Mouse (Mus musculus): Measurements from ENCODE around the gene Kdm2b. TPM values are rescaled to one million over a fixed set of nuclear protein-coding genes. Genes with fewer than 3 reads are reported as not detected.

The Kdm2b gene
- polyA plus RNA-seq, 1 experiment = 30.3 TPM

DNA sequence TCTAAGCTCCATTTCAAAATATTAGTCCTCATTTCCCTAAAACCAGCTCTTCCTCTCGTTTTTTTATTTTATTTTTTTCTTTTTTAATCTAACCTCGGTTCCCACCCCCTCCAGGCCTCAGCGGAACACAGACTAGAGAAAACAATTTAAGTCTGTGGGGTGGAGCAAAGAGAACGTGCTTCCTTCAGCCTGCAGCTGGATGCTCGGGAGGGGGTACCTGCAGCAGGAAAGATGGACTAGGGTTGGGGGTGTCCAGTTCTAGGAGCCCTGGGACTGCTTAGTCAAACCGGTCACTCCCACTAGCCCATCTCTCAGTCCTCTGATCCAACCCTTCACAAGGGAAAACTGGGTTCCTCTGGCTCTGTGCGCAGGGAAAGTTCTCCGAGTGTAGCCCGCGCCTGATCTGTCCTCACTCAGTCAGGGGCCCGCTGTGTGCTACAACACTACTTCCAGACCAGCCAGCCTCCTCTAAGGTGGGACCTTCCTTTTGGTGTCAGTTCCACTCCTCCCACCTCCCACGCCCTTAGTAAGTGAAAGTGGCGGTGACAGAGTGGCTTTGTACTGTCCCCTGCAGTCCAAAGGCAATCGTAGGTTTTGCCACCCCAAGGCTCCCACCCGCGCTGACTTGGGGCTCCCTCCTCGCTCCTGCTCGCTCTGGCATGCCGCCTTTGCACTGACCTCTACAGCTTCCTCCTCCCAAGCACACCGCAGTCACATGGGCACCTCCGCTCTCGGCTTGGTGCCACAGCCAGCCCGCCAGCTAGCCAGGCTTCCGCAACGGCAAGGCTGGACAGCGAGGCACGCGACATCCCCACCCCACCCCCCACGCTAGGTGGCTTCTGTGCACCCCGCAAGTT, 38.3 kb downstream of the Kdm2b start:
- TF ChIP-seq CTCF (IDR thresholded peaks at IDR 0.05; ENCODE audit: extremely low read depth, insufficient read depth, insufficient read length, insufficient replicate concordance) (no peak), POLR2A (IDR thresholded peaks at IDR 0.05; ENCODE audit: low read depth, low read length) (no peak)
- DNase-seq (ENCODE audit: low read depth in 1 of 2, low spot score in 2 of 2) = peak in 1 of 2 experiments; percentile 59
- H3K36me3 ChIP-seq (ENCODE audit: control insufficient read depth, insufficient read depth, low read length) = no peaks in the 10 kb centered on the region; the same call in 1 of the 2 replicates
- no peaks in the 10 kb centered on the region for H3K27me3 ChIP-seq (ENCODE audit: control insufficient read depth, insufficient read depth, low read length)
- peak overlapping the region; percentile 9; the same call in 1 of the 2 replicates for H3K27ac ChIP-seq (ENCODE audit: insufficient read depth, low read length)
- H3K4me1 ChIP-seq (ENCODE audit: control insufficient read depth, insufficient read depth, insufficient read length) = peaks cover 26% of the 10 kb centered on the region
- WGBS = 2% methylated on average over 30 of the region's 30 CpGs
- peak overlapping the region; percentile 47 for H3K4me3 ChIP-seq (ENCODE audit: extremely low read depth, insufficient read depth, insufficient read length)

DNA sequence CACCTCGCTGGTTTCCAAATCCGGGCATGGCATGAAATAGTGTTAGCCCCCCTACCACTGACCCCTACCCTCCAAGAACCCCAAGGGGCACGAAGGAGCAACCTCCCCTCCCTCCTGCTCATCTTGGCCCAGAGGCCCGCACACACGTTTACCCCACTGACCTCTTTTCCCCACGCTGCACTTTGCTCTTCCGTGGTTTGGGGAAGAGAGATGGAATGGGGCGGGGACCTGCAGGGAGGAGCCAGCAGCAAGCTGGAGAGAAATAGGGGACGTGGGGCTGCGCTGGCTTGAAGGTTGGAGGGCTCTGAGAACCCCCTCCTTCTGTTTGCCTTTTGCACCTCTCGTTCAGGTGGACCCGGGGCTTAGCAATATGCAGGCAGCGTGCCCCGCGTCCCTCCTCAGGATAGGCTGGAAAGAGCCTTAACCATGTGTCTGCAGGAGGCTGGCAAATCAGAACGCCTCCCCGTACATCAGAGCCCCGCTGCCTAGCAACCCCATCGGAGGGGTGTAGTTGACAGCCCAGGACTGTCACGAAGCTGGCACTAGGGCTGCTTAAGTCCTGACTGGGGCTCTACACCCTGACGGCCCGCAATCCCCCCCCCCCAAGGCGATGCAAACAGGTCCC, 39.2 kb downstream of the Kdm2b start:
- Histone ChIP-seq H3K27ac (ENCODE audit: insufficient read depth, low read length) (no peak overlapping the region), H3K4me3 (ENCODE audit: extremely low read depth, insufficient read depth, insufficient read length) (0 out of 2 replicates have a peak overlapping the region, but pooled peaks have one; percentile 16)

DNA sequence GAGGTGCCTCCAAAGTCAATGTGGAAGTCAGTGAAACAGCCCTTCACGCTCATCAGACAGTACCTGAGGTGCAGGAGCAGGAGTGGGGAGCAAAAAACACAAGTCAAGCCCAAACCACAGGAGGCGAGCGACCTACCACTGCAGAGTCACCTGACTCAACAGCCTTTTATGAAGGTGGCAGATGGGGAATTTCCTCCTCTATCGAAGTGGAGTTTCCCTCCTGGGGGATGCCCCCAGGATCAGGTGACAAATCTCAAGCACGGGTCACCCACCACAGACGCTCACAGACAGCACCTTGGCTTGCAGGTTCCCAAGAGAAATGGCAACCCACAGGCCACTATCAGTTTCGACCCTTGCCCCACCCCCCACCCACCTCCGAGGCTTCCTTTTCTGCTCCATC, 40.5 kb downstream of the Kdm2b start:
- peaks cover 2% of the 10 kb centered on the region; the same call in 1 of the 2 replicates for H3K36me3 ChIP-seq (ENCODE audit: control insufficient read depth, insufficient read depth, low read length)
- H3K27me3 ChIP-seq (ENCODE audit: control insufficient read depth, insufficient read depth, low read length) = no peaks in the 10 kb centered on the region
- WGBS = 19% methylated on average over 8 of the region's 8 CpGs
- peak; percentile 56 to 89 for DNase-seq (ENCODE audit: low read depth in 1 of 2, low spot score in 2 of 2)
- H3K4me1 ChIP-seq (ENCODE audit: control insufficient read depth, insufficient read depth, insufficient read length) = peaks cover 22% of the 10 kb centered on the region
- no peak for TF ChIP-seq CTCF (IDR thresholded peaks at IDR 0.05; ENCODE audit: extremely low read depth, insufficient read depth, insufficient read length, insufficient replicate concordance)
- H3K4me3 ChIP-seq (ENCODE audit: extremely low read depth, insufficient read depth, insufficient read length) = peak overlapping the region; percentile 9
- peak overlapping the region; percentile 46 for H3K27ac ChIP-seq (ENCODE audit: insufficient read depth, low read length)

More for the DNA sequence above, 39.2 kb downstream of the Kdm2b start:
- peaks cover 22% of the 10 kb centered on the region for H3K4me1 ChIP-seq (ENCODE audit: control insufficient read depth, insufficient read depth, insufficient read length)
- no peak for TF ChIP-seq POLR2A (IDR thresholded peaks at IDR 0.05; ENCODE audit: low read depth, low read length)
- TF ChIP-seq CTCF (IDR thresholded peaks at IDR 0.05; ENCODE audit: extremely low read depth, insufficient read depth, insufficient read length, insufficient replicate concordance) = no peak
- no peak for DNase-seq (ENCODE audit: low read depth in 1 of 2, low spot score in 2 of 2)
- no peaks in the 10 kb centered on the region; the same call in 1 of the 2 replicates for H3K36me3 ChIP-seq (ENCODE audit: control insufficient read depth, insufficient read depth, low read length)
- H3K27me3 ChIP-seq (ENCODE audit: control insufficient read depth, insufficient read depth, low read length) = no peaks in the 10 kb centered on the region
- 39% methylated on average over 23 of the region's 23 CpGs for WGBS

DNA sequence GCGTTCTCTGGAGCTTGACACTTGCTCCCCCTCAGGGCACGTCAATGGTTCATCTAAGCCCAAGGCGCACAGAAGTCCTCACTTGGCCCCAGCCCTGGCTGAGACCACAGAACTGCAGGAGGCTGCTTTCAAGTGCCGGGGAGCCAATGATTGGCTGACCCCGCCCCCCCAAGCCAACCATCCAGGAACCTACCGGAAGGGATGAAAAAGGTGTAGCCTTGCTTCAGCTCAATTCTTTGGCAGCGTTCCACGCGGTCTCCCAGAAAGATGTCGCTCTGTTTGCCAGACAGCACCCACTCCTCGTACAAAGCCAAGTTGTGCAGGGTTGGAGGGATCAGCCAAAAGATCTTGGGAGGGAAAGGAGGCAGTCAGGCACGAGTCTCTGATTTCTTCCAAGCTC, 42.1 kb downstream of the Kdm2b start:
- Histone ChIP-seq H3K27me3 (ENCODE audit: control insufficient read depth, insufficient read depth, low read length) (no peaks in the 10 kb centered on the region), H3K4me1 (ENCODE audit: control insufficient read depth, insufficient read depth, insufficient read length) (peaks cover 22% of the 10 kb centered on the region), H3K4me3 (ENCODE audit: extremely low read depth, insufficient read depth, insufficient read length) (no peak overlapping the region), H3K36me3 (ENCODE audit: control insufficient read depth, insufficient read depth, low read length) (peaks cover 5% of the 10 kb centered on the region), H3K27ac (ENCODE audit: insufficient read depth, low read length) (no peak overlapping the region)
- no peak for TF ChIP-seq POLR2A (IDR thresholded peaks at IDR 0.05; ENCODE audit: low read depth, low read length)
- no peak for TF ChIP-seq CTCF (IDR thresholded peaks at IDR 0.05; ENCODE audit: extremely low read depth, insufficient read depth, insufficient read length, insufficient replicate concordance)
- no peak for DNase-seq (ENCODE audit: low read depth in 1 of 2, low spot score in 2 of 2)
- WGBS = 93% methylated on average over 12 of the region's 12 CpGs

DNA sequence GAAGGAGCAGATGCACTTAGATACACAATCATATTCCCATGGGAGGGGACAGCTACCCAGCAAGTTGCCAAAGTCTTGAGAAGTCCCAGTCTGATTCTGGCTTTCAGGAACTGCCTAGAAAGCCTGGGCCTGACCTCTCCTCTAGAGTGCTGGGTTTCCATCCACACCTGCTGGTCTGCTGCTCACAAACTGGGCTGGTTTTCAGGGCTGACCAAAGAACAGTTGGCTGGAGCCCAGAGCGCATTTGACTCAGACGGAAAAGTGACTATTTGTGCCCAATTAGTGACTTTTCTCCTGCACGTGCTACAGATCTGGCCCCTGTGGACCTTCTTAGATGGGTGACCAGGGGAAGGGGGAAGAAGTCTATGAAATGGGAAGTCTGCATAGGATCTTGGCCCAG, 50.9 kb downstream of the Kdm2b start:
- TF ChIP-seq POLR2A (IDR thresholded peaks at IDR 0.05; ENCODE audit: low read depth, low read length) (no peak), CTCF (IDR thresholded peaks at IDR 0.05; ENCODE audit: extremely low read depth, insufficient read depth, insufficient read length, insufficient replicate concordance) (no peak)
- no peak for DNase-seq (ENCODE audit: low read depth in 1 of 2, low spot score in 2 of 2)
- 98% methylated on average over 3 of the region's 3 CpGs for WGBS
- no peaks in the 10 kb centered on the region for H3K4me1 ChIP-seq (ENCODE audit: control insufficient read depth, insufficient read depth, insufficient read length)
- H3K36me3 ChIP-seq (ENCODE audit: control insufficient read depth, insufficient read depth, low read length) = peaks cover 8% of the 10 kb centered on the region
- H3K27ac ChIP-seq (ENCODE audit: insufficient read depth, low read length) = no peak overlapping the region
- H3K27me3 ChIP-seq (ENCODE audit: control insufficient read depth, insufficient read depth, low read length) = no peaks in the 10 kb centered on the region
- no peak overlapping the region for H3K4me3 ChIP-seq (ENCODE audit: extremely low read depth, insufficient read depth, insufficient read length)

DNA sequence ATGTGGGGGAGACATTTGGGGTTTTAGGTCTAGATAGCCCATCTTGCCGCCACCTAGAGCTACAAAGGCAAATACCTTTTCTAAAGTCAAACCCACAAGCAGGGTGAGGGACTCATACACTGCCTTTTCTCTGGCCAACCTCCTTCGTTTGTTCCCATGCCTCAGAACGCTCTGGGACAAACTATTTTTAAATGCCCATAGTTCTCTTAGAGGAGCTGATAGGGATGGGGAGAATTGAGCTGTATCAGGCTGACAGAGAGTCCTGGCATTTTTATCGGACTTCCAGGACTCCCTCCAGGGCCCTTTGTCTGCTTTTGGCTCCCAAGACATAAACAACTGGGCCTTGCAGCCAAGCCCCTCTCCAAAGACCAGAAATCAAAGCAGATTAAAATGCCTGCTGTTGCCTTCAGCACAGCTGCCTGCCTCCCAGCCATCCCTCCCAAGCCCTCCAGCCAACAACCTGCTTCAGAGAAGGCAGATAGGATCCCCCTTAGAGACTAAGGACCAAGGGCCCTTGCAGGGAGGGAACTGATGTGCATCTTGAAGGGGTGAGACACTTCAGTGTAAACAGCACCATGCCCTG, 51.6 kb downstream of the Kdm2b start:
- Histone ChIP-seq H3K27me3 (ENCODE audit: control insufficient read depth, insufficient read depth, low read length) (no peaks in the 10 kb centered on the region), H3K27ac (ENCODE audit: insufficient read depth, low read length) (no peak overlapping the region), H3K4me1 (ENCODE audit: control insufficient read depth, insufficient read depth, insufficient read length) (no peaks in the 10 kb centered on the region), H3K4me3 (ENCODE audit: extremely low read depth, insufficient read depth, insufficient read length) (no peak overlapping the region), H3K36me3 (ENCODE audit: control insufficient read depth, insufficient read depth, low read length) (peaks cover 8% of the 10 kb centered on the region)
- 89% methylated on average over 4 of the region's 4 CpGs for WGBS
- no peak for DNase-seq (ENCODE audit: low read depth in 1 of 2, low spot score in 2 of 2)
- TF ChIP-seq POLR2A (IDR thresholded peaks at IDR 0.05; ENCODE audit: low read depth, low read length) = no peak
- TF ChIP-seq CTCF (IDR thresholded peaks at IDR 0.05; ENCODE audit: extremely low read depth, insufficient read depth, insufficient read length, insufficient replicate concordance) = no peak

Measured in spleen, adult 2 months (tissue).